Mouse (Mus musculus): Measurements from ENCODE around the gene Ndrg3.
"Not testable (repeated sequence)": the region's sequence is repeated elsewhere in the genome, so short reads cannot be mapped to it uniquely, and the experiment has no call there.

The Ndrg3 gene

DNA sequence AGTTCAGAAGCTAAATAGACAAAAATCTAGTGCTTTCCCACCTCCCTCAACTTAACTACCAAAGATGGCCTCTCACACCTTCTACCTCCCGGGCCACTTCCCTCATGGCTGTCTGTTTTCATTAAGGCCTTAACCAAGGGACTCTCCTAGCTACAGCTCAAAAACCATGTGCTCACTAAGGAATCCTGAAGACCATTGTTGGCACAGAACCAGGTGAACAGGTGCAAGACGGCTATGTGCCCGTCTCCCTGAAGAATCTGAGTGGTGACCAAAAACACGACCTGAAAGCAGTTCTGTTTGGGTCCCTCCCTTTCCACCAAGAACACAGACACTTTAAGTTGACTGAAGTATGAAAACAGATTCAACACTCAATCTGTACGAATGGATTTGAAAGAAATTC lies 6.4 kb upstream of the Ndrg3 start:
- no peak for DNase-seq (ENCODE audit: low spot score in 2 of 2)

DNA sequence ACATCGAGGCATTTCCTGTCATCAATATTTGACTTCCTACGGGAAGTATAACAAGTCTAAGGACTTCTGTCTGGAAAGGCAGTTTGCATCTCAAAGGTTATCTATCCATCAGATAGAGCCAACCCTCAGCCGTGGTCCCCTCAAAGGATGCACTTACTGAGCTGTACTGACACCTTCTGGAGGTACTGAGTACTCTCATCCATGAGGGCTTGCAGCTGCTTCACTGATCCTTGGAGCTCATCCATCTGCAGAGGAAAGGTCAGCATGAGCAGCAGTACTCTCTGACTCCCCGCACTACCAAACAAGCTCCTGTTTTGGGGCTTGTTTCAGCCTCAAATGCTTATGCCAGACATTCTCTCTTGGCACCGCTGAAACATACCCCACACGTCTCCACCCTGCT lies 4.7 kb upstream of the Ndrg3 start:
- peak in 1 of 2 experiments; percentile 44 for DNase-seq (ENCODE audit: low spot score in 2 of 2)

DNA sequence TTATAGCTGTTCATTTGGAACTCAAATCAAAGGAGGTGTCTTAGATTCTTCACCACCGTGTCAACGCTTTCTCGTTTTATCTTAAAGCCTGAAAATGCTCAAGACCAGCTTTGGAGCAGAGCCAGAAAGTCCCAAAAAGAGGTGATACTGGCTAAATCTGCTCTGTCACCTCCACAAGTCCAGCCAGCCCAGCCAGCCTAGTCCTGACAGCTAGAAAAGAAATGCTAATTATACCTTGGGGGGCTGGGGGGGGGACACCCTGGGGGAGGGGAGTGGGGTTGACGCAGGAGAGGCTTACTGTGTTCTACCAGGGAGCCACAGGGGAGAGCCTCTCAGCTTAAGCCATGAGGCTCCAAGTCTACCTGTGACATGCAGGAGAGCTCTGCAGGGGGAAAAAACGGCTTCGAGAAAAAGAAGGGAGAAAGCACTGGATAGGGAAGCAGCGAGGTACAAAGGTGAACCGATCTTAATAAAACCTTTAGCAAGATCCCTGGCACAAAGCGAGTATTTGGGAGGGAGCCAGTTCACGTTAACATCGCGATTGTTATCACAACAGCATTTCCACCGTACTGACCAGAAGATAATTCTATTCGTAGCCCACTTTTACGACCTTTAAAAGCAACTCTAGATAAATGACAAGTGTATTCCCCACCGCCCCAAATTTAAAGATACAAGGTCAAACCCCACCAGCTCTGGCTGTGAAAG lies 977 bp downstream of the Ndrg3 start:
- no peak for DNase-seq (ENCODE audit: low spot score in 2 of 2)

DNA sequence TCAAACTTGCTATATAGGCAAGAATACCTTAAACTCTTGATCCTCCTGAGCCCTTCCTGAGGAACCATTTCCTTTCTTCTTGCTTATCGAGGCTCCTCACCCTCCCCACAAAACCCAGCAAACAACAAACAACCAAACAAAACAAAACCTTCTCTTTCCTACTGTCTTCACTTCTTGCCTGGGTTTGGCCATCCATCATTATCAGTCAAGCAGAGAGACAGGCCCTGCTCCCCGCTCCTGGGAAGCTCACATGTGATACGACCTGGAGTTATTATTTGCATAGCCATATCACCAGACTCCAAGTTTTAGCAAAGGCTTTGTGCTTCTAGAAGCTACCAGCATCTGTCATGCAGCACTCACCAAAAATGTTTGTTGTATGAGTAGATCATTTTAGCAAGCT lies 4.5 kb downstream of the Ndrg3 start:
- no peak for DNase-seq (ENCODE audit: low spot score in 2 of 2)

DNA sequence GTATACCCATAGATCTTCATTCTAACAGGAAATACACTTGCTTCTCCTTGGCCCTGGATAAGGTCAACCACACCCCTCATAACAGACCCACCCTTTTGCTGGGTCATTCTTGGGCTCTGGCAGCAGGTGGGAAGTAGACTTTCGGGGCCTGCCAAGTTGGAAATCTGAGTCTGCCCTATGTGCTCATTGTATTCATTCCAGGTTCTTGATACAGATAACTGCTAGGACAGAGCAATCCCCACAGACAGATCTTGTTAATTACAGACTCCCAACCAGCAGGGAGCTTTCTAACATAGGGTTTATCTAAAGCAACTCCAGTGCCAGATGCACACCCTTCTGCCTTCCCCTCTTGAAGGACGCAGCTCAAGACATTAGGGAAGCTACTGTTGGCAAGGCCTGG lies 9.0 kb downstream of the Ndrg3 start:
- DNase-seq (ENCODE audit: low spot score in 2 of 2): no peak

DNA sequence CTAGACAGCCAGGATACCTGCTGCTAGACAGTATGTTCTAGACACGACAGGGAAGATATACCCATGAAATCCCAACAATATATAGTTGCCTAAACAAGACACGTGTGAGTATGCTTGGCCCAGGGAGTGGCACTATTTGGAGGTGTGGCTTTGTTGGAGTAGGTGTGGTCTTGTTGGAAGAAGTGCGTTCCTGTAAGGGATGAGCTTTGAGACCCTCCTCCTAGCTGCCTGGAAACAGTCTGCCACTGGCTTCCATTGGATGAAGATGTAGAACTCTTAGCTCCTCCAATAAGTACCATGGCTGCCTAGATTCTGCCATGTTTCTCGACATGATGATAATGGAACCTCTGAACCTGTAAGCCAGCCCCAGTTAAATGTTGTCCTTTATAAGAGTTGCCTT lies 10.6 kb downstream of the Ndrg3 start:
- no peak for DNase-seq (ENCODE audit: low spot score in 2 of 2)

DNA sequence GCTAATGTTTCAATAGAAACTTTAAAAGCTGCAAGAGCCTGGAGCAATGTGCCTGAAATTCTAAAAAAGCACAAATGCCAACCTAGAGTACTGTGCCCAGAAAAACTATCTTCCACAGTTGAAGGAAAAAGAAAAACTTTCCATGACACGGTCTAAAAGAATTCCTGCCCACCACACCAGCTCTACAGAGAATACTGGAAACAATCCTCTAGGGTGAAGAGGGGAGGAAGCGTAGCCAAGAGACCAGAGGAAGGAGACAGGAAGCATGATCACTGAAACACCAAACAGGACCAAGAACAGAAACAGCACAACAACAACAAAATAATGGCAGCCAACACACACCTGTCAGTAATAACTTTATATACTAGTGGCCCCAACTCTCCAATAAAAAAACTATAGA lies 11.8 kb downstream of the Ndrg3 start:
- DNase-seq (ENCODE audit: low spot score in 2 of 2): no peak

DNA sequence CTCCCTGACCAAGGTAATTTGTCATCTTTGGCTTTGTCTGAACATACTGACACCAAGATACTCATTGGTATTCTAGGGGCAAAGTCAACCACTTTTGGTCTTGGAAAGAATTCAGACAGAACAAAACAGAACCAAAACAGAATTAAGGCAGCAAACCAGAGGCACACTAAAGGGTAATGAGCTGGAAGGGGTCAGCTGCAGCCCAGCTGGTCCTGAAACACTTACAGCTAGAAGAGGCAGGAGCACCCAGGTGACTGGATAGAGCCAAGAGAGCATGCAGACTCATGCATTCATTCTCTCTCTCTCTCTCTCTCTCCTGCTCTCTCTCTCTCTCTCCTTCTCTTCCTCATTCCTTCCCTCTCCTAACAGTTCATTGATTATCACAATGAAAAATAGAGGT lies 15.1 kb downstream of the Ndrg3 start:
- no peak for DNase-seq (ENCODE audit: low spot score in 2 of 2)

DNA sequence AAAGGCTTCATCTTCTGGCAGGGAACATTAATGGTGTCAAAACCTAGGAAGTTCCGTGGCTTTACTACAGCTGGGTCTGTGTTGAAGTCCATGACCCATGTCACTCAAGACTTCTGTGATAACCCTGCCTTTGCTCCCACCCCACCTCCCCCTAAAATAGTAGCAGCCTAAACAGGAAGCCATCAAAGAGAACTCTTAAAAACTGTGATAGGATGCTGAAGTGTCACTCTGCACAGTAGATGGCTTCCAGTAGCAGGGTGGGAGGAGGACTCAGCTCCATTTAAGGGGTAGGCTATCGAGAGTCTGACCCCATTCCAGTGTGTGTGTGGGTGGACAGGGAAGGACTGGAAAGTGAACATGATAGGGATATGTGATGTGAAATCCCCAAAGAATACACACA lies 16.9 kb downstream of the Ndrg3 start:
- no peak for DNase-seq (ENCODE audit: low spot score in 2 of 2)

DNA sequence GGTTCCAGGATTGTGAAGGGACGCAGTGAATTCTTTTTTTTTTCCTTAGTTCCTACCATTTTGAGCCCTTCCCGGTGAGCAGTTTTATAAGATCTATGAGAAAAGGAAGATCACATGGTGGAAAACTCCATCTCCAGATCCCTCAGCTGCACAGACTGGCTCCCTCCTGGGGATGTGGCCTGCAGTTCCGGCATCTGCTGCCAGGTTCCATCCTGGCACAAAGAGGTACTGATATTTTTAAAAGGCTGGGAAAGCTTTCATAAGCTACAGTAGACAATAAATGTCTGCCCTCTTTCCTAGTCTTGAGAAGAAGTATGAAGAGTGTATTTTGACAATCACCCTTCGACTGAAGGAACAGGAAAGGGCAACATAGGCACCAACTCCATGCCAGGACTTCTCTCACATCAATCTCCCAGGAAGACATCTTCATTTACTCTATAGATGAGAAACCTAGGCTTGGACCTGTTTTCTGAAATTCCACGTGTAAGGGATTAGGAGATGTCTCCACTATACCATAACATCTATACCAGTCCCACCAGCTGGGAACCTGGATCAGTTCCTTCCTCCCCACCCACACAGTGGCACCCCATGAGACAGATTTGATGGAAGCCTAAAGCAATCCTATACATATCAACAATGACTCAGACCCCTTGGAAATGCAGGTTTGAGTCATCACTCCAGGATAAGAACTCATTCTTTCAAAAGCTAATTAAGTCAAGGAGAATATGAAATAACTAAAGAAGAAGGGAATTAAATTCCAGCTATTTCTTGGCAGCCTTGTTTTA lies 18.3 kb downstream of the Ndrg3 start:
- no peak for DNase-seq (ENCODE audit: low spot score in 2 of 2)

DNA sequence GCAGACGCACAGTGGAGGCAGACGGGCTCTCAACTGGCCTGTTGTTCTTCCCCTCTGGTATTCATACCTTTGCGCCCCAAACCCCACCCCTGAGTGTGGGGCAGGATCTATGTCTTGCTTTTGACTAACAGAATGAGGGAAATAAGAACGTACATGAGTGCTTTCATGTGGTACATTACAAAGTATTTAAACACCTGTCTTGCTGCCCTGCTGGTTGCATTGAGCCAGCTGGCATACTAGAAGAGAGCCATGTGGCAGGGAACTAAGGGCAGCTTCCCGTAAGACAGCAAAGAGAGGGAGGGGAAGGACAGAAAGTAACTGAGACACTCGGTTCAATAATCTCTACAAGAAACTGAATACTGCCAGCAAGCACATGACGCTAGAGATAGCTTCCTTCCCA lies 21.6 kb downstream of the Ndrg3 start:
- DNase-seq (ENCODE audit: low spot score in 2 of 2): no peak

DNA sequence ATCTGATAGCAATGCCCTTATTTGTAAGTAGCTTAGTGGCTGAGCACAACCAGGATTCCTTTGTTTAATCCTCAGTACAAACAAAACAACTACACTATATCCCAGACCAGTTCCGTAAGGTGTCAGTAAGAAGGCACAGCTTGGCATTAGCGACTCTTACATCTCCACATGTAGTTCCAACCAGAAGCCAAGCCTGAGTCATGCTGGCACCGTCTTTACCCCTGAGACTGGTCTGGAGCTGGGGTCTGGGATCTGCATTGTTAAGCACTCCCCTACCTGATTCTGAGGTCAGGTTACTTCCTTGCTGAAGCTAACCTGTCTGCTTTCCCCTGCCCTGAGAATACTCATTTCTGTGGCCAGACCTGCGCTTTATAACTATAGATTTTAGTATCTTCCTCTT lies 23.4 kb downstream of the Ndrg3 start:
- no peak for DNase-seq (ENCODE audit: low spot score in 2 of 2)

DNA sequence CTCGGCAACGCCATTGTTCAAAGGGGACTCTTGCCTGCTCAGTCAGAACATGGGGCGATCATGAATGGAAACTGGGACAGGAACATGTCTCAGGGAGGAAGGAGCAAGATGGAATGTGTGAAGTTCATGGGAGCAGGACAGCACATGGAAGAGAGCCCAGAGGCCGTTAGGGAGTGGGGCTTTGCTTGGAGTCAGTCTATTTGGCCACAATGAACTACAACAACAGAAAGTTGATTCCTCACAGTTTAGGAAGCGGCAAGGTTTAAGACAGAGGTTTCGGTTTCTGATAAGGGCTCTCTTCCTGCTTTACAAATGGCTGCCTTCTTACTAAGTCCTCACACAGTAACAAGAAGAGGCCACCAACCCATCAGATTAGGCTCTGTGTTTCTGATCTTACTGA lies 24.5 kb downstream of the Ndrg3 start:
- DNase-seq (ENCODE audit: low spot score in 2 of 2): no peak

DNA sequence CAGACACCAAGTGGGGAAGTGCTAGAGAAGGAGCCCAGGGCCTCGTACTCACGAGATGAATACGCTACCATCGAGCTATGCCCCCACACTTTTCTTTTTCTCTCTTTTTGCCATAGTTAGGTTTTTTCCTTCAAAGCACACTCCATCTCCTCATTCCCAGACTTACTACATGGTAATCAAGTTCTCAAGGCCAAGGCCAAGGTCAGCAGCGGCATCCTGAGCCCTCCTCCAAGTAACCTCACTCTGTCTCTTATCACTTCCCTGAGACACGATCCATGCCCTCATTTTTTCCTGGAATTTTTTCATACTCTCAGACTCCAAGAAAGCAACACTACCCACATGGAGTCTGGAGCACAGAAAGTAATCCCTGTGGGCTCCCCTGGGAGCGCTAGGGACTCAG lies 28.0 kb downstream of the Ndrg3 start:
- DNase-seq (ENCODE audit: low spot score in 2 of 2): no peak

DNA sequence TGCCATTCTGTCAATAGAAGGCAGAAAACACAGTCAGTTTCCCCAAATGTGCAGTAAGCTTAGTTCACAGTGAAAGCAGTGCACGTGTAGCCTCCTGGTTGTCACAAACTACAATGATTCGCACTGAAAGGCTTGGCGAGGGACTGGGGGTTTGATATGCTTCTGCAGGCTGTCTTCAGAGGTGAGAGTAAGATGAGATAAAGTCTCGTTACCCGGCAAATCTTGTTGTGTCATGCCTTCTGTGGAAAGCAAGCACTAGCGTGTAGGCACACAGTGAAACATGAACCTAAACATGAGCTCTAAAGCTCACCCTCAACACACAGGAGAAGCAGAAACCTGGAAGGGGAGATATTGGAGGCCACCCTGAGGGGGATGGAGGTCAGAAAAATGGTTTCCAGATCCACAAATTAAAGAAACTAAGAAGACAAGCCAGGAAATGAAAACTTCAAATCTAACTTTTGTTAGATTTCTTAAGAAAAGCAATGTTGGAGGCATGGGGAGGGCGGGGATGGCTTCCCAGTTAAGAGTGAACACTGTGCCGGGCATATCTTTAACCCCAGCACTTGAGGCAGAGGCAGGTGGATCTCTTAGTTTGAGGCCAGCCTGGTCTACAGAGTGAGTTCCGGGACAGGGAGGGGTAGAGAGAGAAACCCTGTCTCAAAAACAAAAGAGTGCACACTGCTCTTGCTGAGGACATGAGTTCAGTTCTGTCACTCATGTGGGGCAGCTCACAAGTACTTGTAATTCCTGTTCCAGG lies 33.2 kb downstream of the Ndrg3 start:
- DNase-seq (ENCODE audit: low spot score in 2 of 2): no peak

DNA sequence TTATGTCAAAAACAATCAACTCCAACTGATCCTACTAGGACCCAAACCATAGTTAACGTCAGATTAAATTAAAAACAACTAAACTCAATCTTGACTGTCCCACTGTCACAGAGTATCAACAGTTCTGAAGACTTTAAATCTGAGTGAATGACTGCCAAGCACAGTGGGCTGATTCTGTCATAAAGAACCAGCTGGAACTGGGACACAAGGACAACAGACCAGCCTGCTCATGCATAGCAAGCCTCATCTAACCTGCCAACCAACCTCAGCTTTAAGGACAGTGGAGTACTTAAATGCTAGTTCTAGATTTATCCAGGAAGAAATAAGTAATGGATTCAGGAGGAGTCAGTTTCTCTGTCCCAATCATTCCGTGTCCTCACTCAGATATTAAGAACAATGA lies 34.8 kb downstream of the Ndrg3 start:
- no peak for DNase-seq (ENCODE audit: low spot score in 2 of 2)

DNA sequence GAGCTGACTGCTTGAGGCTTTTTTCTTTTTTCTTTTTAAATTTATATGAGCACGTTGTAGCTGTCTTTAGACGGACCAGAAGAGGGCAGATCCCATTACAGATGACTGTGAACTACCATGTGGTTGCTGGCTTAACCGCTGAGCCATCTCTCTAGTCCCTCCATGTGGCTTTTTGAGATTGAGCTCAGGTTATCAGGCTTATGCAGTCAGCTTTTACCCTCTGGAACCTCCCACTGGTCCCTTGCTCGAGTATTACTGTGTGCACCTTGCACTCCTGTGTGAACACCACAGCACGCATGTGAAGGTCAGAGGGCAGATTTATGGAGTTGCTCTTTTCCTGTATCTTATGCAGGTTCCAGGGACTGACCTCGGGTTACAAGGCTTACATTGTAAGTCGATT lies 35.5 kb downstream of the Ndrg3 start:
- DNase-seq (ENCODE audit: low spot score in 2 of 2): no peak

DNA sequence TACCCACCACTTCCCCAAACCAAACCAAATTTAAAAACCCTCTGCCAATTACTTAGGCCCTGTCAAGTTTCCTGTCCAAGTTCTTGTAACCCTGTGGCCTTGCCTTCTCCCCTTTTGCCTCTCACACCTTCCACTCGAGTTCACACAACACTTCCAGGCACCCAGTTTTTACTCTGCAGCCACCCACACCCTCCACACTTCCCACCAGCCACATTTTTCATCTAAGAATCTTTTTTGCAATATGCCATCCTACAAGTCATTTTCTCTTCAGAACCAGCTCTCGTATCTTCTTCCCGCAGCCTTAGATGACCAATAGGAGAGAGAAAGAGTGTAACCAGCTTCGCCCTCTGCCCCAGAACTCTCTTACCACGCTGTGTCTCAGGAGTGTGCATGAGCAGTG lies 37.4 kb downstream of the Ndrg3 start:
- no peak for DNase-seq (ENCODE audit: low spot score in 2 of 2)

DNA sequence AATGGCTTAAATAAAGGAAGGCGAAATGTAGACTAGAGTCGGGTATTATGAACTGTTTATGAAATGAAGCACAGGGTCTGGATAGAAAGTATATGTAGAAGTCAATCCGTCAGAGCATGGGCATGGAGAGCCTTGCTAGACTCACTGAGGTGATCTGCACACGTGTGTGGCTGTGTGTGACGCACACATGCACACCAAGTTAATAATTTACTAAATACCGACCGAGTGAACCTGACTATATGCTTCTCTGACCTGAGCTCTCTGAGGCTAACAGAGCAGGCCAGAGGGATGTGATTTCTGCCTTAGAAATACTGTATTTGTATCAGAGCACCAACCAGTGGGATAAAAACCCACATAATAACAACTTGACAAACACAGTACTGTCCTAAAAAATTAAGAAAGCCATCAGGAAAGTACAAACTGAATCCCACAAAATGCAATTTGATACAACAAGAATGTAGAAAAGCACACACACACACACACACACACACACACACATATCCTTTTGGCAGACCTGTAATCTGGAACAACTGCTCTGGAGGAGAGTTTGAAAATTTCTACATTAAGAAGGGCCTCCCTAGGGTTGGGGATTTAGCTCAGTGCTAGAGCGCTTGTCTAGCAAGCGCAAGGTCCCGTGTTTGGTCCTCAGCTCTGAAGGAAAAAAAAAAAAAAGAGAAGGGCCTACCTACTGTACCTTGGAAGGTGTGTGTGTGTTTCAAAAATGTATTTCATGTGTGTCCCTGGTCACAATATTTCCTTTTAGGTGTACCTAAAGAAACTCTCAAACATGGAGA lies 40.4 kb downstream of the Ndrg3 start:
- DNase-seq (ENCODE audit: low spot score in 2 of 2): no peak

DNA sequence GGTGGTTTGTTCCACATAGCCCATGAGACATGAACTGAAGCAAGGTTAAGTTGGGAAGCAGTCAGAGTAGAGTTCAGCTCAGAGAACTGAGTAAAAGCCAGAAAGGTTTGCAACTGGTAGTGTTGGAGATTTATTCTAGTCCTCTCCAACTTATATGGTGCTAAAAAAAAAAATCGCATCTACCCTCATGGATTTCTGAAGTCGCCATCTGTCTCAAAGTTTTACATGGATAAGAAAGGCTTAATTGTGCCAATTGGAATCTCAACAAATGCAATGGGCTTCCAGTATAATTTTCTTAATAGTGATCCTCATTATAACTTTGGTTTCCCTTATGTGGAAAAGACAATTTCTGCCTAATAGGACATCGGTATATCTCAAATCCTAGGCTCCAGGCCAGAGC lies 41.0 kb downstream of the Ndrg3 start:
- DNase-seq (ENCODE audit: low spot score in 2 of 2): no peak

DNA sequence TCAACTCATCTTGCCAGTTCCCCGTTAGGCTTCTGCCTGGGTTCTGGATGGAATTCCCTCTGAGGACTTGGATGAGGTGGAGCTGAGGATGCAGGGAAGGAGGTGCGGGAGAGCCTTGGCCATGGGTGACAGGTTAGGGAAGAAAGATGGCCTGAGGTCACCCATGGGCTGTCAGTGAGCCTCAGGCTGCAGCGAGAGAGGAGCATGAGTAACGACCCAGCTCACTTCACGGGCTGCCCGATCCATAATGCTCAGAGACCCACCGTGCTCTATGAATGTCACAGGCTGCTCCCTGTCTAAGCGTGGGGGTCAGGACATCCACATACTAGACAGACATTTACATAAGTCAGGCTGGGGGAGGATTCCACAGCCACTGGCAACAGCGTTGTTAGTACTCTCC lies 50.3 kb downstream of the Ndrg3 start:
- DNase-seq (ENCODE audit: low spot score in 2 of 2): not testable (repeated sequence)

DNA sequence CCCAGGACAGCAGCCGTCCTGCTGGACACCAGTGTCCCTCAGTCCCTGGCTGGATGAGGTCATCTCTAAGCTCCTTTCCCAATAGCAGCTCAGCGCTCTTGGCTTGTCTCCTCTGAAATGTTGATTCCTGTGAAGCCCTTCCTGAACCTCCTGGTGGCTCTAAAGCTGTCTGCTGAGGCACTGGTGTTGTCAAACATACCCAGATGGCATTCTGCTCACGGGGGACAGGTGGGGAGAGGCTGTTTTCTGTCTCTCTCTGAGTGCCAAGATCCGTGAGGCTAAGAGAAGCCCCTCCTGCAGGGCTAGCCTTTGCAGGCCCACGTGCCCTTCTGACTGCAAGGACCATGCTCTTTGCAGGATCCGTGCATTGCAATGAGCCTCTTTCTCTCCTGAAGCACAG lies 51.9 kb downstream of the Ndrg3 start:
- DNase-seq (ENCODE audit: low spot score in 2 of 2): peak in 1 of 2 experiments; percentile 13
